26 mouse cellular contexts compared by ENCODE assay signal in genomic region chr16:23361031-23361430, GRCm38 (mm10).
DNase-seq lines count a peak whose midpoint lies in the region; ATAC-seq lines count a peak whose summit lies in the region.
"Had no signal": no experiment of that assay in that cellular context is flagged by ENCODE, and none has a peak within 500 bp of the region (broad histone marks: within the 10 kb centered on the region; RNA-seq: fewer than 3 reads in every experiment).

No protein-coding gene starts in this region.

- no peaks in the 10 kb centered on the region for H3K27me3 ChIP-seq in embryonic facial prominence, embryonic 14.5 days (replicated peaks; ENCODE audit: control insufficient read depth, insufficient read depth, low read length)
- no peaks in the 10 kb centered on the region for H3K27me3 ChIP-seq in embryonic facial prominence, embryonic 10.5 days (replicated peaks; ENCODE audit: low read depth, poor library complexity, severe bottlenecking)
- no peaks in the 10 kb centered on the region for H3K27me3 ChIP-seq in limb, embryonic 15.5 days
- H3K27me3 ChIP-seq: embryonic facial prominence, embryonic 13.5 days; forebrain, embryonic 13.5 days; hindbrain, embryonic 15.5 days; liver, embryonic 15.5 days; neural tube, embryonic 13.5 days had no signal

- no peak overlapping the region for H3K27ac ChIP-seq in embryonic facial prominence, embryonic 14.5 days (replicated peaks; ENCODE audit: low read depth, low read length)
- no peak overlapping the region for H3K27ac ChIP-seq in embryonic facial prominence, embryonic 10.5 days (replicated peaks)
- peak overlapping the region; percentile 9; the same call in 1 of the 2 replicates for H3K27ac ChIP-seq in limb, embryonic 15.5 days
- H3K27ac ChIP-seq: embryonic facial prominence, embryonic 13.5 days; forebrain, embryonic 13.5 days; heart, embryonic 10.5 days; hindbrain, embryonic 15.5 days; liver, embryonic 15.5 days; midbrain, embryonic 10.5 days; neural tube, embryonic 13.5 days had no signal

- DNase-seq in embryonic facial prominence, embryonic 14.5 days (ENCODE audit: low spot score), result peak; percentile 16
- DNase-seq in embryonic facial prominence, embryonic 10.5 days (ENCODE audit: low spot score), result no peak
- peak; percentile 14 for DNase-seq in 3134 (ENCODE audit: extremely low read depth, insufficient read length, low spot score)
- DNase-seq in gastrocnemius, adult 18-20 months (ENCODE audit: low spot score), result peak; percentile 51
- no peak for DNase-seq in kidney, postnatal 14 days
- no peak for DNase-seq in kidney, postnatal 25 days
- DNase-seq in right cerebral cortex, postnatal 10 days (ENCODE audit: low spot score in 2 of 2), result no peak
- DNase-seq: adrenal gland, adult 2 months; cerebellum, adult 18-20 months; cerebellum, postnatal 14 days; kidney, adult 9 months; kidney, postnatal 36 days; liver; retina, postnatal 1 day; right cerebral cortex, postnatal 4 days had no signal

- H3K4me2 ChIP-seq in embryonic facial prominence, embryonic 14.5 days (ENCODE audit: low read depth, low read length), result no peak overlapping the region
- H3K4me2 ChIP-seq in limb, embryonic 15.5 days, result no peak overlapping the region
- H3K4me2 ChIP-seq: embryonic facial prominence, embryonic 13.5 days; forebrain, embryonic 13.5 days; hindbrain, embryonic 15.5 days; liver, embryonic 15.5 days; neural tube, embryonic 13.5 days had no signal

- WGBS in embryonic facial prominence, embryonic 14.5 days, result 86% methylated on average over 4 of the region's 4 CpGs
- WGBS in embryonic facial prominence, embryonic 10.5 days, result 94% methylated on average over 4 of the region's 4 CpGs
- WGBS in limb, embryonic 15.5 days, result 88% methylated on average over 4 of the region's 4 CpGs

- H3K4me1 ChIP-seq in embryonic facial prominence, embryonic 14.5 days (ENCODE audit: control insufficient read depth, insufficient read depth, low read length), result no peaks in the 10 kb centered on the region
- H3K4me1 ChIP-seq in embryonic facial prominence, embryonic 10.5 days, result no peaks in the 10 kb centered on the region
- no peaks in the 10 kb centered on the region for H3K4me1 ChIP-seq in limb, embryonic 15.5 days
- H3K4me1 ChIP-seq: embryonic facial prominence, embryonic 13.5 days; forebrain, embryonic 13.5 days; heart, embryonic 10.5 days; hindbrain, embryonic 15.5 days; liver, embryonic 15.5 days; neural tube, embryonic 13.5 days had no signal

- no peak overlapping the region for H3K4me3 ChIP-seq in embryonic facial prominence, embryonic 14.5 days (ENCODE audit: low read depth, low read length)
- no peak overlapping the region for H3K4me3 ChIP-seq in embryonic facial prominence, embryonic 10.5 days
- no peak overlapping the region for H3K4me3 ChIP-seq in limb, embryonic 15.5 days
- H3K4me3 ChIP-seq: embryonic facial prominence, embryonic 13.5 days; forebrain, embryonic 13.5 days; heart, embryonic 10.5 days; hindbrain, embryonic 15.5 days; liver, embryonic 15.5 days; midbrain, embryonic 10.5 days; myocyte; neural tube, embryonic 13.5 days had no signal

- no peak for ATAC-seq in embryonic facial prominence, embryonic 14.5 days (ENCODE audit: low read depth)
- ATAC-seq in limb, embryonic 15.5 days (ENCODE audit: insufficient number of reproducible peaks, low FRiP score, low TSS enrichment, low read depth), result no peak
- ATAC-seq: CD4-positive, CD25-positive, alpha-beta regulatory T cell, adult 4 months; forebrain, embryonic 13.5 days; midbrain, embryonic 16.5 days had no signal

- no peak overlapping the region for H3K9ac ChIP-seq in embryonic facial prominence, embryonic 14.5 days (ENCODE audit: low read depth, low read length)
- H3K9ac ChIP-seq in limb, embryonic 15.5 days, result no peak overlapping the region
- H3K9ac ChIP-seq: embryonic facial prominence, embryonic 13.5 days; forebrain, embryonic 13.5 days; hindbrain, embryonic 15.5 days; liver, embryonic 15.5 days; neural tube, embryonic 13.5 days had no signal

- H3K9me3 ChIP-seq in embryonic facial prominence, embryonic 14.5 days (ENCODE audit: control insufficient read depth, low read length), result no peaks in the 10 kb centered on the region
- H3K9me3 ChIP-seq in embryonic facial prominence, embryonic 10.5 days, result no peaks in the 10 kb centered on the region
- H3K9me3 ChIP-seq in limb, embryonic 15.5 days, result no peaks in the 10 kb centered on the region
- H3K9me3 ChIP-seq: embryonic facial prominence, embryonic 13.5 days; forebrain, embryonic 13.5 days; heart, embryonic 10.5 days; hindbrain, embryonic 15.5 days; liver, embryonic 15.5 days; midbrain, embryonic 10.5 days; neural tube, embryonic 13.5 days had no signal

- peaks cover 11% of the 10 kb centered on the region; the same call in 1 of the 2 replicates for H3K36me3 ChIP-seq in embryonic facial prominence, embryonic 14.5 days (ENCODE audit: control insufficient read depth, insufficient read depth, low read length)
- peaks cover 50% of the 10 kb centered on the region for H3K36me3 ChIP-seq in embryonic facial prominence, embryonic 10.5 days (replicated peaks)
- peaks cover 16% of the 10 kb centered on the region for H3K36me3 ChIP-seq in limb, embryonic 15.5 days

Comparison
In these comparisons a context has a peak if more than half of its experiments do, and no peak if none do; other contexts are left out.
1. DNase-seq: peak in embryonic facial prominence, embryonic 14.5 days (single experiment), 3134 (single experiment) and gastrocnemius, adult 18-20 months (single experiment); none in embryonic facial prominence, embryonic 10.5 days (single experiment), kidney, postnatal 14 days (single experiment), kidney, postnatal 25 days (0 of 2) and right cerebral cortex, postnatal 10 days (0 of 2).